Mouse (Mus musculus) heart, adult 2 months (tissue): Measurements from ENCODE around the gene Ncbp3.
A peak's percentile ranks its signal among the peaks of the same experiment; 100 is the strongest.

Experiments used
- EP300 ChIP-seq: fragments of 200-500 bp; IDR thresholded peaks from 2 replicates; pipeline ENCODE4 v1.6.1; 2011; ENCODE audit warnings: low read depth, low read length, control low read depth; ENCODE audit not compliant: insufficient read depth
- POLR2A ChIP-seq: fragments of 200-500 bp; IDR thresholded peaks from 2 replicates; pipeline ENCODE4 v1.6.1; 2011; ENCODE audit warnings: mild to moderate bottlenecking, low read depth, low read length, control low read depth; ENCODE audit not compliant: insufficient read depth

DNA sequence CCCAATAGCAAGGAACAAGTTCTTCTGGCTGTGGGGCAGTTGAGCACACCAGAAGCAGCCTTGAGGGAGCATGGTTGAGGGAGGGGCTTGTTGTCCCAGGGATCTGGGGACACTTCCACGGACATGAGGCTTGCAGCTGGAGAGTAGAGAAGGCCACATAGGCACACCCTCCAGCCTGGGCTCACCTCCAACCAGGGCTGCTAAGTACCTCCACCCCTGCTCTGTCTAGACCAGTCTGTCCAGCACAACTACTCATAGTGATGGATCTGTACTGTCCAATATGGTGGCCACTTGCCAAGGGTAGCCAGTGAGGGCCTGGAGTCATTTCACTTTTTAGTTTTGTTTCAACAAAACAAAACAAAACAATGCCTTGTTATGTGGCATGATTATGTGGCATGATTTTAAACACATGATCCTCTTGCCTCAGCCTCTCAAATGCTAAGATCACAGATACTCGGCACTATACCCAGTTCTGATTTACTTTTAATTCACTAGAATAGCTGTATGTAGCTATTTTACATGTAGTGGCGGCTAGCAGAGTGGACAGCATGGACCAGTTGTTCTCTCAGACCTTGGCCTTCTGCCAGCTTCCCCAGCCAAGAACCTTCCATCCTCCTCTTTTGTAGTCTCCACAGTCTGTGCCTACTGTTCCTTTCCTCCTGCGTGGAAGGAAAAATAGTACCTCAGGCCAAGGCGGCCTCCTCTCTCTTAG lies 32.0 kb upstream of the Ncbp3 start:
- TF ChIP-seq POLR2A (no peak), EP300 (0 out of 2 replicates have a peak, but pooled peaks have one; percentile 14)
